Mouse (Mus musculus): Measurements from ENCODE around the gene Ppp1r14d.

The Ppp1r14d gene

GRCm38 (mm10) chr2:119171574-119171973 lies 58.1 kb downstream of the Ppp1r14d start:
- no peak for DNase-seq

- DNase-seq: no peak
These were observed 59.4 kb downstream of the Ppp1r14d start for GRCm38 (mm10) chr2:119170282-119170681.
